Mouse (Mus musculus): ENCODE measurements around the gene Mpped2. TPM values are rescaled to one million over a fixed set of nuclear protein-coding genes. Genes with fewer than 3 reads are reported as not detected.

The Mpped2 gene
- polyA plus RNA-seq, 1 experiment from 2014 or later = 20.2 TPM

GRCm38 (mm10) chr2:106734004-106734403, 40.9 kb downstream of the Mpped2 start:
- H3K4me1 ChIP-seq (ENCODE audit: control insufficient read depth, insufficient read depth, low read length) = peaks cover 3% of the 10 kb centered on the region
- H3K36me3 ChIP-seq (ENCODE audit: control insufficient read depth, insufficient read depth, low read length) = no peaks in the 10 kb centered on the region
- 62% methylated on average over 4 of the region's 4 CpGs for WGBS
- no peak overlapping the region for H3K9ac ChIP-seq (ENCODE audit: low read depth, low read length)
- no peaks in the 10 kb centered on the region for H3K27me3 ChIP-seq (replicated peaks; ENCODE audit: control insufficient read depth, insufficient read depth, low read length)
- H3K27ac ChIP-seq (ENCODE audit: low read length) = no peak overlapping the region
- no peak overlapping the region for H3K4me2 ChIP-seq (ENCODE audit: low read depth, low read length)
- H3K4me3 ChIP-seq (ENCODE audit: low read length) = no peak overlapping the region
- ATAC-seq = no peak
- no peaks in the 10 kb centered on the region for H3K9me3 ChIP-seq (ENCODE audit: control insufficient read depth, low read length)

DNA sequence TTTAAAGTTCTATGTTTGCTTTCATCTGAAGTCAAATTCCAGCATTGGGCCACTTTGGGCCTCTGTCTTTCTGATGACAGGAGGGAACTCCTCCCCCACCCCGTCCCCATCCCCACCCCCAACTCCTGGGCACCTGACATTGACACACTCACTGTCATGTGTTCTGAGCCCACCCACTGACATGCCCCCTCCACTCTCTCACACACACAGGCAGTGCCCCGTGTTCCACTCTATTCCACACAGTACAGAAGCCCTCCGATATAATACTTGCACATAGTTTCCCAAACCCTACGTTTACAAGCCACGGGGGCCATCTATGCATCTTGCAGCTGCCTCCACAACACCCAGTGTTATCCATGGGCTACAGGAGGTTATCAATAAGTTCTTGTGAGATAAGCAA, 42.1 kb downstream of the Mpped2 start:
- Histone ChIP-seq H3K9me3 (ENCODE audit: control insufficient read depth, low read length) (no peaks in the 10 kb centered on the region), H3K36me3 (ENCODE audit: control insufficient read depth, insufficient read depth, low read length) (no peaks in the 10 kb centered on the region), H3K4me3 (ENCODE audit: low read length) (no peak overlapping the region), H3K27me3 (replicated peaks; ENCODE audit: control insufficient read depth, insufficient read depth, low read length) (no peaks in the 10 kb centered on the region), H3K4me1 (ENCODE audit: control insufficient read depth, insufficient read depth, low read length) (peaks cover 1% of the 10 kb centered on the region), H3K27ac (ENCODE audit: low read length) (no peak overlapping the region), H3K4me2 (ENCODE audit: low read depth, low read length) (no peak overlapping the region), H3K9ac (ENCODE audit: low read depth, low read length) (no peak overlapping the region)
- 79% methylated on average over 5 of the region's 5 CpGs for WGBS
- no peak for ATAC-seq

- ATAC-seq = no peak
Measured at GRCm38 (mm10) chr2:106735792-106736359, 42.8 kb downstream of the Mpped2 start.

GRCm38 (mm10) chr2:106738951-106739350, 45.9 kb downstream of the Mpped2 start:
- Histone ChIP-seq H3K27me3 (replicated peaks; ENCODE audit: control insufficient read depth, insufficient read depth, low read length) (no peaks in the 10 kb centered on the region), H3K9ac (ENCODE audit: low read depth, low read length) (no peak overlapping the region), H3K4me1 (ENCODE audit: control insufficient read depth, insufficient read depth, low read length) (no peaks in the 10 kb centered on the region), H3K27ac (ENCODE audit: low read length) (no peak overlapping the region), H3K4me3 (ENCODE audit: low read length) (no peak overlapping the region), H3K4me2 (ENCODE audit: low read depth, low read length) (no peak overlapping the region), H3K9me3 (ENCODE audit: control insufficient read depth, low read length) (no peaks in the 10 kb centered on the region), H3K36me3 (ENCODE audit: control insufficient read depth, insufficient read depth, low read length) (no peaks in the 10 kb centered on the region)
- no peak for ATAC-seq
- 87% methylated on average over 5 of the region's 5 CpGs for WGBS

More at GRCm38 (mm10) chr2:106735792-106736359, 42.8 kb downstream of the Mpped2 start:
- Histone ChIP-seq H3K9me3 (ENCODE audit: control insufficient read depth, low read length) (no peaks in the 10 kb centered on the region), H3K36me3 (ENCODE audit: control insufficient read depth, insufficient read depth, low read length) (no peaks in the 10 kb centered on the region), H3K4me3 (ENCODE audit: low read length) (no peak overlapping the region), H3K27me3 (replicated peaks; ENCODE audit: control insufficient read depth, insufficient read depth, low read length) (no peaks in the 10 kb centered on the region), H3K9ac (ENCODE audit: low read depth, low read length) (no peak overlapping the region), H3K4me2 (ENCODE audit: low read depth, low read length) (no peak overlapping the region), H3K27ac (ENCODE audit: low read length) (no peak overlapping the region), H3K4me1 (ENCODE audit: control insufficient read depth, insufficient read depth, low read length) (no peaks in the 10 kb centered on the region)
- 80% methylated on average over 15 of the region's 15 CpGs for WGBS

GRCm38 (mm10) chr2:106744086-106744485, 51.0 kb downstream of the Mpped2 start:
- no peaks in the 10 kb centered on the region for H3K9me3 ChIP-seq (ENCODE audit: control insufficient read depth, low read length)
- 82% methylated on average over 4 of the region's 4 CpGs for WGBS
- no peak overlapping the region for H3K4me3 ChIP-seq (ENCODE audit: low read length)
- no peaks in the 10 kb centered on the region for H3K27me3 ChIP-seq (replicated peaks; ENCODE audit: control insufficient read depth, insufficient read depth, low read length)
- ATAC-seq = no peak
- H3K36me3 ChIP-seq (ENCODE audit: control insufficient read depth, insufficient read depth, low read length) = no peaks in the 10 kb centered on the region
- H3K9ac ChIP-seq (ENCODE audit: low read depth, low read length) = no peak overlapping the region
- no peaks in the 10 kb centered on the region for H3K4me1 ChIP-seq (ENCODE audit: control insufficient read depth, insufficient read depth, low read length)
- no peak overlapping the region for H3K27ac ChIP-seq (ENCODE audit: low read length)
- no peak overlapping the region for H3K4me2 ChIP-seq (ENCODE audit: low read depth, low read length)

DNA sequence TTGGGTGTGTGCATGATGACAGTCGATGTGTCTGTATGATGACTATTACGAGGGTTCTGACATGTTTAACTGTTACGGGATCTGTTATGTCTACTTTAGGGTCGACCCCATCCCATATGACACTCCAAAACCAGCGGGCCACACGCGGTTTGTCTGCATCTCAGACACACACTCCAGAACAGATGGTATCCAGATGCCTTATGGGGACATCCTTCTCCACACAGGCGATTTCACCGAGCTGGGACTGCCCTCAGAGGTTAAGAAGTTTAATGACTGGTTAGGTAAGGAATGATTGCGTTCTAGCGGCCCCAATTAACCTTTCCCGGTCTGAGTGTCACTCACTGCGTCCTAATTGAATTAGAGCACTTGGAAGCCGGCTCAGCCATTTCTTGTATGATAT, 51.5 kb downstream of the Mpped2 start:
- H3K36me3 ChIP-seq (ENCODE audit: control insufficient read depth, insufficient read depth, low read length) = no peaks in the 10 kb centered on the region
- H3K9me3 ChIP-seq (ENCODE audit: control insufficient read depth, low read length) = no peaks in the 10 kb centered on the region
- H3K4me1 ChIP-seq (ENCODE audit: control insufficient read depth, insufficient read depth, low read length) = no peaks in the 10 kb centered on the region
- WGBS = 58% methylated on average over 14 of the region's 14 CpGs
- no peak overlapping the region for H3K27ac ChIP-seq (ENCODE audit: low read length)
- no peak overlapping the region for H3K4me3 ChIP-seq (ENCODE audit: low read length)
- no peaks in the 10 kb centered on the region for H3K27me3 ChIP-seq (replicated peaks; ENCODE audit: control insufficient read depth, insufficient read depth, low read length)
- no peak overlapping the region for H3K4me2 ChIP-seq (ENCODE audit: low read depth, low read length)
- ATAC-seq = no peak
- H3K9ac ChIP-seq (ENCODE audit: low read depth, low read length) = no peak overlapping the region

GRCm38 (mm10) chr2:106745364-106745763, 52.3 kb downstream of the Mpped2 start:
- WGBS = 92% methylated on average over 1 of the region's 1 CpGs
- H3K36me3 ChIP-seq (ENCODE audit: control insufficient read depth, insufficient read depth, low read length) = no peaks in the 10 kb centered on the region
- no peak for ATAC-seq
- H3K4me2 ChIP-seq (ENCODE audit: low read depth, low read length) = no peak overlapping the region
- H3K9me3 ChIP-seq (ENCODE audit: control insufficient read depth, low read length) = no peaks in the 10 kb centered on the region
- no peak overlapping the region for H3K27ac ChIP-seq (ENCODE audit: low read length)
- no peak overlapping the region for H3K9ac ChIP-seq (ENCODE audit: low read depth, low read length)
- no peak overlapping the region for H3K4me3 ChIP-seq (ENCODE audit: low read length)
- no peaks in the 10 kb centered on the region for H3K27me3 ChIP-seq (replicated peaks; ENCODE audit: control insufficient read depth, insufficient read depth, low read length)
- H3K4me1 ChIP-seq (ENCODE audit: control insufficient read depth, insufficient read depth, low read length) = no peaks in the 10 kb centered on the region

DNA sequence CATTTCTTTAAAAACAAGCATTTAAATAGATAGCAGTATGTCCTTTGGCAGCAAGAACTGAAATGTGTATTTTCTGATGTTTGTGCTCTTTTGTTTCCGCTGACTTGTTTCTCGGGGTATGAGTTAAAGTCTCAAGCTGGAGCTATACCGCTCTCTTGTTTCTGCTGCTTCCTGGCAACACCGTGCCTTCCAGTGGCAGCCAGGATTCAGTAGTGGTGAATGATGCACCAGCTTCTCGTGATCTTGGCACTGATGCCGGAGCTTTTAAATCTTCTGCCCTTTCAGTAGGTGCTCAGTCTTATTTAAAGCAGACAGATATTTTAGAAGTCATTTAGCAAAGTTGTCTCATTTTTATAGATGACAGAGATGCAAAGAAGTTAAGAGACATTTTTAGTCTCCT, 53.1 kb downstream of the Mpped2 start:
- no peak overlapping the region for H3K9ac ChIP-seq (ENCODE audit: low read depth, low read length)
- H3K36me3 ChIP-seq (ENCODE audit: control insufficient read depth, insufficient read depth, low read length) = no peaks in the 10 kb centered on the region
- no peak overlapping the region for H3K27ac ChIP-seq (ENCODE audit: low read length)
- no peaks in the 10 kb centered on the region for H3K27me3 ChIP-seq (replicated peaks; ENCODE audit: control insufficient read depth, insufficient read depth, low read length)
- H3K4me3 ChIP-seq (ENCODE audit: low read length) = no peak overlapping the region
- 80% methylated on average over 6 of the region's 6 CpGs for WGBS
- ATAC-seq = no peak
- H3K9me3 ChIP-seq (ENCODE audit: control insufficient read depth, low read length) = no peaks in the 10 kb centered on the region
- no peak overlapping the region for H3K4me2 ChIP-seq (ENCODE audit: low read depth, low read length)
- H3K4me1 ChIP-seq (ENCODE audit: control insufficient read depth, insufficient read depth, low read length) = no peaks in the 10 kb centered on the region

DNA sequence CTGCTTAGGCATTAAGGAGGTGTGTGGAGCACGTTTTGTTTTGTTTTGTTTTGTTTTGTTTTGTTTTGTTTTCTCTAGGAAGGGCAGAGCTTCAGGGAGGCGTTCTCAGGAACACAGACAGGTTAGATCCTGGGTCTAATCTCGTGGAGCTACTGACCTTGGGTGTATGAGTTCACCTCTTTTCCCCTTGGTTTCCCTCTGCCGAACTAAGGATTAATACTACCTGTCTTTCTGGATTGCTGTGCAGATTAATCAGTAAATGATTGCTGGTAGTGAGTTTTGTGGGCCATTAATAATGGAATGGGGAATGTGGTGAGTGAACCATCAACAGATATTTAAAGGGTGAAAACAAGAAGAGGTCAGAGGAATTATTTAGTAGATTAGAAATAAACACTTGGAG, 53.8 kb downstream of the Mpped2 start:
- 52% methylated on average over 4 of the region's 4 CpGs for WGBS
- Histone ChIP-seq H3K4me1 (ENCODE audit: control insufficient read depth, insufficient read depth, low read length) (no peaks in the 10 kb centered on the region), H3K9ac (ENCODE audit: low read depth, low read length) (no peak overlapping the region), H3K9me3 (ENCODE audit: control insufficient read depth, low read length) (no peaks in the 10 kb centered on the region), H3K27ac (ENCODE audit: low read length) (no peak overlapping the region), H3K4me3 (ENCODE audit: low read length) (no peak overlapping the region), H3K27me3 (replicated peaks; ENCODE audit: control insufficient read depth, insufficient read depth, low read length) (no peaks in the 10 kb centered on the region), H3K4me2 (ENCODE audit: low read depth, low read length) (no peak overlapping the region), H3K36me3 (ENCODE audit: control insufficient read depth, insufficient read depth, low read length) (no peaks in the 10 kb centered on the region)
- ATAC-seq = no peak

- Histone ChIP-seq H3K4me3 (ENCODE audit: low read length) (no peak overlapping the region), H3K36me3 (ENCODE audit: control insufficient read depth, insufficient read depth, low read length) (no peaks in the 10 kb centered on the region), H3K4me1 (ENCODE audit: control insufficient read depth, insufficient read depth, low read length) (no peaks in the 10 kb centered on the region), H3K27me3 (replicated peaks; ENCODE audit: control insufficient read depth, insufficient read depth, low read length) (no peaks in the 10 kb centered on the region), H3K27ac (ENCODE audit: low read length) (no peak overlapping the region), H3K4me2 (ENCODE audit: low read depth, low read length) (no peak overlapping the region), H3K9me3 (ENCODE audit: control insufficient read depth, low read length) (no peaks in the 10 kb centered on the region), H3K9ac (ENCODE audit: low read depth, low read length) (no peak overlapping the region)
- 71% methylated on average over 4 of the region's 4 CpGs for WGBS
- ATAC-seq = no peak
Measured at GRCm38 (mm10) chr2:106747342-106747741, 54.3 kb downstream of the Mpped2 start.

All from intestine, embryonic 16.5 days (tissue).